Mouse (Mus musculus): ENCODE results near the gene Jph4.

GRCm38 (mm10) chr14:55146324-55146723 is 29.6 kb upstream of the Jph4 start:
- no peak for TF ChIP-seq POLR2A (IDR thresholded peaks at IDR 0.05; ENCODE audit: control insufficient read depth in 1 of 2, insufficient read depth in 1 of 2, low read depth in 1 of 2, low read length in 2 of 2, poor library complexity in 1 of 2)
- no peak for TF ChIP-seq CHD2 (IDR thresholded peaks at IDR 0.05; ENCODE audit: low read length)
- TF ChIP-seq NRF1 (IDR thresholded peaks at IDR 0.05; ENCODE audit: insufficient read depth, low read depth, low read length, poor library complexity, severe bottlenecking) = no peak
- no peak for TF ChIP-seq CTCF (IDR thresholded peaks at IDR 0.05 in 2 of 3, conservative IDR thresholded peaks at IDR 0.05 in 1 of 3; ENCODE audit: control insufficient read depth in 1 of 3, insufficient read depth in 1 of 3, low read depth in 2 of 3, low read length in 3 of 3, poor library complexity in 1 of 3, severe bottlenecking in 1 of 3)
- no peak for TF ChIP-seq RAD21 (IDR thresholded peaks at IDR 0.05; ENCODE audit: low read depth, low read length)
- TF ChIP-seq MYC (IDR thresholded peaks at IDR 0.05; ENCODE audit: low read depth, low read length) = no peak

Data from MEL (cell line).